Mouse (Mus musculus) hindbrain, embryonic 16.5 days (tissue): Measurements from ENCODE around the gene Rhot2. TPM values are rescaled to one million over a fixed set of nuclear protein-coding genes. Genes with fewer than 3 reads are reported as not detected.
"Not testable (repeated sequence)": the region's sequence is repeated elsewhere in the genome, so short reads cannot be mapped to it uniquely, and the experiment has no call there.

Experiments used
- ATAC-seq: fragments of 200-750 bp; cut with Nextera tagmentation; 2 replicates; pipeline ENCODE4 v1.8.0; 2017; ENCODE audit warnings: moderate TSS enrichment, moderate library complexity
- H3K27ac ChIP-seq: fragments of 300-500 bp; sonication (generic); 2 replicates; pipeline ENCODE4 v1.5.1; 2014; ENCODE audit warnings: low read depth, mild to moderate bottlenecking, control low read depth, low read length, moderate library complexity
- H3K27me3 ChIP-seq: fragments of 300-500 bp; sonication (generic); replicated peaks from 2 replicates; pipeline ENCODE4 v1.6.1; 2014; ENCODE audit warnings: low read length; ENCODE audit not compliant: control insufficient read depth, insufficient read depth
- H3K36me3 ChIP-seq: fragments of 300-500 bp; sonication (generic); 2 replicates; pipeline ENCODE4 v1.6.1; 2014; ENCODE audit warnings: mild to moderate bottlenecking, low read length, moderate library complexity, mixed read lengths; ENCODE audit not compliant: control insufficient read depth, insufficient read depth
- H3K4me1 ChIP-seq: fragments of 300-500 bp; sonication (generic); 2 replicates; pipeline ENCODE4 v1.6.1; 2014; ENCODE audit warnings: low read depth, low read length; ENCODE audit not compliant: control insufficient read depth, insufficient read depth
- H3K4me2 ChIP-seq: fragments of 300-500 bp; sonication (generic); 2 replicates; pipeline ENCODE4 v1.6.1; 2014; ENCODE audit warnings: mild to moderate bottlenecking, low read length, control low read depth, moderate library complexity
- H3K4me3 ChIP-seq: fragments of 300-500 bp; sonication (generic); 2 replicates; pipeline ENCODE4 v1.5.1; 2014; ENCODE audit warnings: mild to moderate bottlenecking, low read length, control low read depth, moderate library complexity
- H3K9ac ChIP-seq: fragments of 300-500 bp; sonication (generic); 2 replicates; pipeline ENCODE4 v1.6.1; 2014; ENCODE audit warnings: low read depth, mild to moderate bottlenecking, control low read depth, low read length, moderate library complexity
- H3K9me3 ChIP-seq: fragments of 300-500 bp; sonication (generic); 2 replicates; pipeline ENCODE4 v1.6.1; 2014; ENCODE audit warnings: mild to moderate bottlenecking, low read length, moderate library complexity; ENCODE audit not compliant: control insufficient read depth
- WGBS: fragments of 180-500 bp; shearing (Covaris S2); extraction: QIAGEN DNeasy Blood & Tissue Kit; methylation state at CpG from one replicate; pipeline ENCODE4 v1.1.7; 2014; 5-methylcytosine and 5-hydroxymethylcytosine counted together
- polyA plus RNA-seq: library from polyadenylated mRNA; unstranded; fragments of >200 nt; fragmentation: Nextera tagmentation; extraction: Ambion mirVana; gene quantifications from 2 replicates; pipeline ENCODE4 v1.2.1, GENCODE M21; 2015

Gene Rhot2
- polyA plus RNA-seq, 1 experiment from 2014 or later, result 20.3 TPM

DNA sequence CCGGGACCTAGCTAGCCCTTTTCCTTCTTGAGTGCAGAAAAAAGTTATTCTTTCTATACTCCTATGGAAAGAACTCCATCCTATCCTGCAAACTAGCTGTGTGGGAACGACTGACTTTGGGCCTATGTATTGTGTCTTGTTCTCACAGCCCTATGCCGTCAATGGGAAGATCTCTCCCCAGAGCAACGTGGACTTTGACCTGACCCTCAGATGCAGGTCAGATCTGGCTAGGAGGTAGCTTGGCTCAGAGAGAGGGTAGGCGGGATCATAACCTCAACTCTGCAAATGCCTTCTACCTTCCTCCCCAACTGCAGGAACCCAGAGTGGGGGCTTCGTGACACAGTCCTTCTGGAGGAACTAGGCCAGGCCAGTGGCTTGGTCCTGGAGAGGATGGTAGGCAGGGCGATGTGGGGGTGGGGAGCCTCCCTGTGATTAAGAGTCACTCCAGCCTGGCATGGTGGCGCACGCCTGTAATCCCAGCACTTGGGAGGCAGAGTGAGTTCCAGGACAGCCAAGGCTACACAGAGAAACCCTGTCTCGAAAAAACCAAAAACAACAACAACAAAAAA lies 31.8 kb upstream of the Rhot2 start:
- Histone ChIP-seq H3K27me3 (no peaks in the 10 kb centered on the region), H3K4me1 (peaks cover 26% of the 10 kb centered on the region), H3K9me3 (no peaks in the 10 kb centered on the region), H3K36me3 (peaks cover 15% of the 10 kb centered on the region), H3K4me2 (peak overlapping the region; percentile 94), H3K27ac (peak overlapping the region; percentile 97), H3K9ac (peak overlapping the region; percentile 93), H3K4me3 (peak overlapping the region; percentile 86)
- ATAC-seq, result no peak
- WGBS, result 61% methylated on average over 10 of the region's 10 CpGs

DNA sequence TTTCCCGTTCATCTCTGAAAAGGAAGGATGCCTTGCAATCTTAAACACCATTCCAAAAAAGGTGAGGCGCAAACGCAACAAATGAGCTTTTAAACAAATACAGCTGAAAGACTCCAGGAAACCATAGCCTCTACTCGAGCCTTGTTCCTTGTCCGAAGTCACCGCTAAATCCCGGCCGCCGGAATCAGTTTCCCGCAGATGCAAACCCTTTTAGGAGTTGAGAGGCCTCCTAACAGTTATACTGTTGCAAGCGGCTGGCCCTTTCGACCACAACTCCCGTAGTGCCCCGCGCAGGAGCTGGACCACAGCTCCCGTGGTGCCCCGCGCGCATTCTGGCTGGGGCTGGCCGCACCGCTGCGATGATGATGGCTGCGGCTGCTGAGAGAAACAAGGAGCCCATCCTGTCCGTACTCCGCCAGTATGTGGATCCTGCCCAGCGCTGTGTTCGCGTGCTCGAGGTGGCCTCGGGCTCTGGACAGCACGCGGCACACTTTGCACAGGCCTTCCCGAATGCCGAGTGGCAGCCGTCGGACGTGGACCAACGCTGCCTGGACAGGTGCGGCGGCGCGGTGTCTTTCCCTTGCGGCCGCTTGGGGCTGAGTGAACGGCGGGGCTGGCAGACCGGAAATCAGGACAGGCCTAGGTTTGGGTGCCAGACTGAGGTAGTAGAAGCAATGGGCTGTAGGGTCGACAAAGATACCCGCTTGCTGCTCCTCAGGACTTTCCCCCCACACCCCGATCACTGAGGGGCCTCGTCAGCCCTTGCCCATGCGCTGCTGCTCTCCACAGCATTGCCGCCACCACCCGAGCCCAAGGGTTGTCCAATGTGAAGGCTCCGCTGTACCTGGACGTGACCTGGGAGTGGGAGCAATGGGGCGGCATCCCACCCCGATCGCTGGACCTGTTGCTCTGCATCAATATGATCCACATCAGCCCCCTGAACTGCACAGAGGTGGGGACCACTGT lies 30.8 kb upstream of the Rhot2 start:
- Histone ChIP-seq H3K9ac (peak overlapping the region; percentile 93), H3K9me3 (no peaks in the 10 kb centered on the region), H3K4me3 (peak overlapping the region; percentile 86), H3K27me3 (no peaks in the 10 kb centered on the region), H3K4me1 (peaks cover 23% of the 10 kb centered on the region), H3K4me2 (peak overlapping the region; percentile 94), H3K27ac (peak overlapping the region; percentile 97), H3K36me3 (peaks cover 15% of the 10 kb centered on the region)
- WGBS, result under 1% methylated on average over 59 of the region's 59 CpGs
- ATAC-seq, result peak; percentile 93

DNA sequence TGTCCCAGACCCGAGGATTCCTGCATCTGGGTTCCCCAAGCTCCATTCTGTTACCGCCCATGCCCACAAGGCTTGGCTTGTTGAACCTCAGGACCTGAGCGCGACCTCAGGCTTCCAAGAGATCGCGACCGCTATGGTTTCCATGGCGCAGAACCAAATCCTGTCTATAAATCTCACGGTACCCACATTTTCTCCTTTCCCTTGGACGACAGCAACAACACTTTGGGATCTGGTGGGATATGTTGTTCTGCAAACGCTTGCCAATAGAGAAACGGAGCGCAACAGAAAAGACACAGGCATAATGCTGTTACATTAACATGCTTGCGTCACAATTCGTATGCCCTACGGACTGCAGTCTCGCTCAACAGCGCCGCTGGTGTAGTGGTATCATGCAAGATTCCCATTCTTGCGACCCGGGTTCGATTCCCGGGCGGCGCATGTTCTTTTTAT lies 30.1 kb upstream of the Rhot2 start, which contains the start of gene Mettl26:
Mettl26 (plus strand) TSS at position 354 of the 450 bp plus-strand sequence.
- peak within 1 kb of the TSS; percentile 93 for H3K9ac ChIP-seq
- H3K4me1 ChIP-seq, result peaks cover 21% of the 10 kb centered on the region
- no peaks in the 10 kb centered on the region for H3K9me3 ChIP-seq
- H3K27ac ChIP-seq, result peak within 1 kb of the TSS; percentile 97
- no peaks in the 10 kb centered on the region for H3K27me3 ChIP-seq
- H3K36me3 ChIP-seq, result peaks cover 15% of the 10 kb centered on the region
- peak within 1 kb of the TSS; percentile 94 for H3K4me2 ChIP-seq
- ATAC-seq, result peak; percentile 78
- peak within 1 kb of the TSS; percentile 86 for H3K4me3 ChIP-seq
- WGBS, result under 1% methylated on average over 25 of the region's 25 CpGs

DNA sequence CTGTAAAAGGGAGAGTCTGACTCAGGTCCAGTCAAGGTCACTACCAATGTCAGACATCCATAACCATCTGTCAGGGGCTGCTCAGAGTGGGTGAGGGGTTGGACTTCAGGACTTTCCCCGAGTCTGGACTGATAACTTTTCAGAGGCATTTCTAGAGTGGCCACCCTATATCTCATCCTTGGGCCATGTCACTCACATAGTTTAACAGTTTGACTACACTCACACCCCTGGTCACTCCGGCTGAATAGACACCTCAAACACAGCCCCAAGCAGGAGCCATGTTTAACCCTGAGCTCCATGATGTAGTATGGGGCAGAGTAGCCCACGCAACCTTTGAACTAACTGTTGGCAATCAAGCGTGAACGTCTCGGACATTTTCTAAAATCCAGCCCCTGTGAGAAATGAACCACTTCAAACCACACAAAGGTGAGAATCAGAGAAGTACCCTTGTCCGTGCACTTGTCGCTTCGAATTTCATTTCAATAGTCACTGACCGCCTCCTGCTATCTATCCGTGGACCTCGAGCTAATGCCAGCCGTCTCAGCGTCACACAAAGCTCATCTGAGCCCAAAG lies 29.6 kb upstream of the Rhot2 start:
- 4% methylated on average over 14 of the region's 14 CpGs for WGBS
- H3K4me1 ChIP-seq, result peaks cover 21% of the 10 kb centered on the region
- H3K27me3 ChIP-seq, result no peaks in the 10 kb centered on the region
- ATAC-seq, result no peak
- H3K9me3 ChIP-seq, result no peaks in the 10 kb centered on the region
- peak overlapping the region; percentile 86 for H3K4me3 ChIP-seq
- peak overlapping the region; percentile 94 for H3K4me2 ChIP-seq
- peak overlapping the region; percentile 73 for H3K9ac ChIP-seq
- H3K27ac ChIP-seq, result peak overlapping the region; percentile 97
- H3K36me3 ChIP-seq, result peaks cover 11% of the 10 kb centered on the region

DNA sequence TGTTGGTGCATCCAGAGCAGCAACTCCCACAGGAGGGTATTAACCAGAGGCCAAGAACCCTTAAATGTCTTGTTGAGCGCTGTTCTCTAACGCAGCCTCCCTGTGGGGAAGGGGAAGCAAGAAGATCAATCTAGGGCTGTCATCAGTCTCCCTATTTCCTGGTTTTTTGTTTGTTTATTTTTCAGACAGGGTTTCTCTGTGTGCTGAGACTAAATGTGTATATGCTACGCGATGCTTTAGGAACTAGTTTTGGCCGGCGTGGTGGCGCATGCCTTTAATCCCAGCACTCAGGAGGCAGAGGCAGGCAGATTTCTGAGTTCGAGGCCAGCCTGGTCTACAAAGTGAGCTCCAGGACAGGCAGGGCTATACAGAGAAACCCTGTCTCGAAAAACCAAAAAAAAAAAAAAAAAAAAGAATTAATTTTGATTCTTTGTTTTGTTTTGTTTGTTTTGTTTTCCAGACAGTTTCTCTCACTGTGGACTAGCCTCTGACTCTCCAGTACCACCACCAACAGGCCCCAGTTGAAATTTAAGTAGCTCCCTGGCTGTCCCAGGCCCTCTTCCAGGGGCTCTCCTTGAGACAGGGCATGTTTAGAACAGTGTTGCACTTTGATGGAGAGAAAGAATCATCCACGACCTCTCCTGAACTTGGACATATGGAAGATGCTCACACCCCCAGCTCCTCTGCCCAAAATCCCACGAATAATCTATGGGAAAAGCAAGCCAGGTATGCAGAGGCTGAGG lies 28.9 kb upstream of the Rhot2 start:
- Histone ChIP-seq H3K4me3 (peak overlapping the region; percentile 86), H3K9ac (peak overlapping the region; percentile 73), H3K9me3 (no peaks in the 10 kb centered on the region), H3K27me3 (no peaks in the 10 kb centered on the region), H3K36me3 (peaks cover 8% of the 10 kb centered on the region), H3K27ac (peak overlapping the region; percentile 97), H3K4me1 (peaks cover 25% of the 10 kb centered on the region), H3K4me2 (peak overlapping the region; percentile 94)
- no peak for ATAC-seq
- 78% methylated on average over 11 of the region's 11 CpGs for WGBS

DNA sequence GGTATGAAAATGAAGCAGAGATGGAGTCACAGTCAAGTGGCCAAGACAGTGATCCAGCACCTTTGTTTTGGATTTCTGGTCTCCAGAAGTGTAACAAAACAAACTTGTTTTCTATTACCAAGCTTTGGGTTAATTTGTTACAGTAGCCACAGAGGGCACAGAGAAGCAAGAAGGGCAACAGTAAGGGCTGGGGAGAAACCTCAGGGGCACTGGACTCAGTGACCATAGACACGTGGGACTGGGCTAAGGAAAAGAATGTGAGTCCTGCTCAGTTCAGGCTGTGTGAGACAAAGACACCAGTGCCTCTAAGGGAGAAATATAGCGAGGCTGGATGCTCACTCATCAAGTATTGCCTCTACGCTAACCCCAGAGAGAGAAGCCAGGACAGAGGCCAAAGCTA lies 28.0 kb upstream of the Rhot2 start:
- Histone ChIP-seq H3K27ac (no peak overlapping the region), H3K4me1 (peaks cover 30% of the 10 kb centered on the region), H3K9me3 (no peaks in the 10 kb centered on the region), H3K27me3 (no peaks in the 10 kb centered on the region), H3K4me2 (no peak overlapping the region), H3K36me3 (no peaks in the 10 kb centered on the region), H3K4me3 (no peak overlapping the region), H3K9ac (no peak overlapping the region)
- 85% methylated on average over 3 of the region's 3 CpGs for WGBS
- no peak for ATAC-seq

DNA sequence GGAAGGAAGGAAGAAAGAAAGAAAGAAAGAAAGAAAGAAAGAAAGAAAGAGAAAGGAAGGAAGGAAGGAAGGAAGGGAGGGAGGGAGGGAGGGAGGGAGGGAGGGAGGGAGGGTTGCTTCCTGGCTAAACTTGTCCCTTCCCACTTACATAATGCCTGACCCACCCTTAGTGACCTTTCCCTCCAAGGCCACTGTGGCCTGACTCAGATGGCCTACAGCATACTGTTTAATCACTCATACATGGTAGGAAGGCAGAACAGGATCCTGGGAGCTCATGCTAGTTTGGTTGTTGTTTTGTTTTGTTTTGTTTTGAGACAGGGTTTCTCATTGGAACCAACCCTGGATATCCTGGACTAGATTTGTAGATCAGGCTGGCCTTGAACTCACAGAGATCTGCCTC lies 26.9 kb upstream of the Rhot2 start:
- H3K9me3 ChIP-seq, ATAC-seq, H3K36me3 ChIP-seq, H3K27me3 ChIP-seq, H3K27ac ChIP-seq, H3K9ac ChIP-seq, H3K4me3 ChIP-seq, H3K4me2 ChIP-seq: not testable (repeated sequence)
- H3K4me1 ChIP-seq, result peaks cover 30% of the 10 kb centered on the region

DNA sequence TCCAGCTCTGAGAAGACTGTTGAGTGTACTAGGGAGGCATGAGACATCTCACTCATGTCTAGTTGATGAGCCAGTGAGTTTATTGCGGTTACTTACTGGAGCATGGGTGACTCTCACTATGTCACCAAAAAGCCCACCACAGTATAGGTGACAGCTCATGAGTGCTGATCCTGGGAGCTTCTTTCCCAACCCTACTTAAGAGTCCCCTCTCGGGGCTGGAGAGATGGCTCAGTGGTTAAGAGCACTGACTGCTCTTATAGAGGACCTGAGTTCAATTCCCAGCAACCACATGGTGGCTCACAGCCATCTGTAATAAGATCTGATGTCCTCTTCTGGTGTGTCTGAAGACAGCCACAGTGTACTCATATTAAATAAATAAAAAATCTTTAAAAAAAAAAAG lies 25.3 kb upstream of the Rhot2 start:
- Histone ChIP-seq H3K4me1 (peaks cover 25% of the 10 kb centered on the region), H3K4me3 (no peak overlapping the region), H3K27ac (no peak overlapping the region), H3K4me2 (no peak overlapping the region), H3K36me3 (no peaks in the 10 kb centered on the region), H3K9me3 (no peaks in the 10 kb centered on the region), H3K9ac (no peak overlapping the region), H3K27me3 (no peaks in the 10 kb centered on the region)
- 82% methylated on average over 2 of the region's 2 CpGs for WGBS
- no peak for ATAC-seq
